Mouse (Mus musculus) forebrain, embryonic 14.5 days (tissue): ENCODE data around the gene Uhrf1. TPM values are rescaled to one million over a fixed set of nuclear protein-coding genes. Genes with fewer than 3 reads are reported as not detected.
A peak's percentile ranks its signal among the peaks of the same experiment; 100 is the strongest.
"Not testable (repeated sequence)": the region's sequence is repeated elsewhere in the genome, so short reads cannot be mapped to it uniquely, and the experiment has no call there.

ENCODE experiments used
- ATAC-seq: fragments of 200-750 bp; cut with Nextera tagmentation; 2 replicates; pipeline ENCODE4 v1.8.0; 2017; ENCODE audit warnings: mild to moderate bottlenecking, moderate library complexity
- DNase-seq: peaks from one replicate; pipeline ENCODE4 v3.0.0-alpha.2; 2015; ENCODE audit warnings: low spot score
- H3K27ac ChIP-seq: fragments of 300-500 bp; sonication (generic); 2 replicates; pipeline ENCODE4 v1.5.1; 2014; ENCODE audit warnings: low read depth, mild to moderate bottlenecking, control low read depth, low read length, moderate library complexity
- H3K27me3 ChIP-seq: fragments of 300-500 bp; sonication (generic); replicated peaks from 2 replicates; pipeline ENCODE4 v1.6.1; 2014; ENCODE audit warnings: low read length, control low read depth, mixed read lengths; ENCODE audit not compliant: control insufficient read depth, insufficient read depth
- H3K36me3 ChIP-seq: fragments of 300-500 bp; sonication (generic); 2 replicates; pipeline ENCODE4 v1.6.1; 2014; ENCODE audit warnings: low read length, control low read depth; ENCODE audit not compliant: control insufficient read depth, insufficient read depth
- H3K4me1 ChIP-seq: fragments of 300-500 bp; sonication (generic); 2 replicates; pipeline ENCODE4 v1.6.1; 2014; ENCODE audit warnings: antibody characterized with exemption, low read length, control low read depth; ENCODE audit not compliant: control insufficient read depth, insufficient read depth
- H3K4me2 ChIP-seq: fragments of 300-500 bp; sonication (generic); 2 replicates; pipeline ENCODE4 v1.6.1; 2014; ENCODE audit warnings: mild to moderate bottlenecking, control low read depth, low read length
- H3K4me3 ChIP-seq: fragments of 300-500 bp; sonication (generic); 2 replicates; pipeline ENCODE4 v1.5.1; 2014; ENCODE audit warnings: low read depth, low read length, control low read depth
- H3K9ac ChIP-seq: fragments of 300-500 bp; sonication (generic); 2 replicates; pipeline ENCODE4 v1.6.1; 2014; ENCODE audit warnings: mild to moderate bottlenecking, low read length, control low read depth, moderate library complexity
- H3K9me3 ChIP-seq: fragments of 300-500 bp; sonication (generic); replicated peaks from 2 replicates; pipeline ENCODE4 v1.6.1; 2016; ENCODE audit warnings: low read length, control low read depth, mixed read lengths; ENCODE audit not compliant: control insufficient read depth
- WGBS: fragments of 180-500 bp; shearing (Covaris S2); extraction: QIAGEN DNeasy Blood & Tissue Kit; methylation state at CpG from one replicate; pipeline ENCODE4 v1.1.7; 2014; 5-methylcytosine and 5-hydroxymethylcytosine counted together
- polyA plus RNA-seq: library from polyadenylated mRNA; unstranded; fragments of >200 nt; fragmentation: Nextera tagmentation; extraction: Ambion mirVana; gene quantifications from 2 replicates; pipeline ENCODE4 v1.2.1, GENCODE M21; 2014

The Uhrf1 gene
- 38.9 and 47.4 TPM in 2 replicates for polyA plus RNA-seq

DNA sequence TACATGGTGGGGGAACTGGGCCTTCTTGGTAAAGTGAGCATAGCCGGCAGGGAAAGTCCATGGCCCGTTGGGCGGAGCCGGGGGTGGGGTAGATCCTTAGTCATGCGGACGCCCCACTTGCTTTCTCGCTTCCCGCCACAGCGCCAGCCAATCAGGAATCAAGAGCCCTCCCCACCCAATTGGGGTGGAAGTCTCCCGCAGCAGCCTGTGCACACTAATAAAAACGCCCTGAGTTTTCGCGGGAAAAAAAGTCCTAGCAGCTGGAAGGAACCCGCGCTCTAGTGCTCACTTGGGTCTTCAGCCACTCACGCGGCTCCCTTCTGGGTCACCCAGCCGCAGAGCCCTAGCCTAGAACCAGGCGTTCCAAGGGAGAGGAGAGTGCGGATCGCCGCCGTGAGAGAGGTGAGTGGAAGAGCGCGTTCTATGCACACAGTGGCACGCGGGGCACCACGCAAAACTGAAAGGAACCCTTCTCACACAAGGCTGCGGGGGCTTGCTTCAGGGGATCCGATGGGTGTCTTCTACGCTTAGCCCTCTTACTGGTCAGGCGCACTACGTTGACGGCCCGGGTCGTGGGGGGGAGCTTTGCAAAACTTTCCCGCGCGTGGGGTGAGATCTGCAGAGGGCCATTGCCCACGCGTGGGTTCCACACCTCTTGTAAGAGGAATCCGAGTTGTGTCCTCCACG is at the start of gene Uhrf1:
TSS of gene Uhrf1 (plus strand) at position 162 of the 687 bp plus-strand sequence.
- H3K4me3 ChIP-seq: peak within 1 kb of the TSS; percentile 76
- H3K36me3 ChIP-seq: peaks cover 16% of the 10 kb centered on the region; the same call in 1 of the 2 replicates
- peak; percentile 76 for ATAC-seq
- peak; percentile 86 for DNase-seq
- under 1% methylated on average over 43 of the region's 43 CpGs for WGBS
- H3K9me3 ChIP-seq: no peaks in the 10 kb centered on the region
- H3K4me2 ChIP-seq: peak within 1 kb of the TSS; percentile 88
- peak within 1 kb of the TSS; percentile 69 for H3K9ac ChIP-seq
- peaks cover 24% of the 10 kb centered on the region for H3K4me1 ChIP-seq
- no peaks in the 10 kb centered on the region for H3K27me3 ChIP-seq
- H3K27ac ChIP-seq: peak within 1 kb of the TSS; percentile 78

DNA sequence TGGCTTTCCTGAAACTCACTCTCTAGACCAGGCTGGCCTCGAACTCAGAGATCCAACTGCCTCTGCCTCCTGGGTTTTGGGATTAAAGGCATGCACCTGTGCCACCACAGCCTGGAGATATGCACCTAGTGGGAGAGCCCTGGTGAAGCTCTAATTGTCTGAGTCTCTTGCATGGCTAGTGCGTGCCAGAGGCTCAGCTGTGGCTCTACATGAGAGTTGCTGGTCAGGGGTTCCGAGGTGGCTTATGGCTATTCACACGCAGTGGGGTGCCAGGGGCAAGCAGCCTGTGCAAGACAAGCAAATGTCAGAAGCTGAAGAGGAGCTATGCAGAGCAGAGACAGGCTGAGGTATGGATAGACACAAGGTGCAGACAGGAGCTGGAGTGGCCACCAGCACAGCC is 48.4 kb upstream of the Uhrf1 start:
- H3K27me3 ChIP-seq: no peaks in the 10 kb centered on the region
- no peaks in the 10 kb centered on the region for H3K9me3 ChIP-seq
- H3K4me2 ChIP-seq: no peak overlapping the region
- H3K27ac ChIP-seq: no peak overlapping the region
- 75% methylated on average over 4 of the region's 4 CpGs for WGBS
- DNase-seq: no peak
- no peak overlapping the region for H3K9ac ChIP-seq
- peaks cover 19% of the 10 kb centered on the region for H3K36me3 ChIP-seq
- no peak overlapping the region for H3K4me3 ChIP-seq
- ATAC-seq: no peak
- peaks cover 11% of the 10 kb centered on the region for H3K4me1 ChIP-seq

DNA sequence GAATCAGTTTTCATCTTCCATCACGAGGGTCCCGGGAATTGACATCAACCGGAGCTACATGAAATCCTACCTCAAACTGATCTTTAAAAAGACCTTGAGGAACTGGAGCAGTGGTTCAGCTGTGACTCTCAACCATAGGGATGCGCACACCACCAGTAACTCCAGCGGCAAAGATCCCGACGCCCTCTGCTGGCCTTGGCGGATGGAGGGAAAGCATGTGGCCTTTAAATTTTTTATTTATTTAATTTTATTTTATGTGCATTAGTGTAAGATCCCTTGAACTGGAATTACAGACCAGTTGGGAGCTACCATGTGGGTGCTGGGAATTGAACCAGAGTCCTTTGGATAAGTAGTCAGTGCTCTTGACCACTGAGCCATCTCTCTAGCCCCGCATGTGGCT is 47.7 kb upstream of the Uhrf1 start:
- Histone ChIP-seq H3K9me3 (no peaks in the 10 kb centered on the region), H3K27me3 (no peaks in the 10 kb centered on the region), H3K9ac (peak overlapping the region; percentile 30), H3K4me1 (peaks cover 11% of the 10 kb centered on the region), H3K27ac (0 out of 2 replicates have a peak overlapping the region, but pooled peaks have one; percentile 22), H3K36me3 (peaks cover 26% of the 10 kb centered on the region), H3K4me2 (peak overlapping the region; percentile 92), H3K4me3 (peak overlapping the region; percentile 59; the same call in 1 of the 2 replicates)
- ATAC-seq (peak; percentile 11; the same call in 1 of the 2 replicates), DNase-seq (peak; percentile 50)
- 18% methylated on average over 9 of the region's 9 CpGs for WGBS

DNA sequence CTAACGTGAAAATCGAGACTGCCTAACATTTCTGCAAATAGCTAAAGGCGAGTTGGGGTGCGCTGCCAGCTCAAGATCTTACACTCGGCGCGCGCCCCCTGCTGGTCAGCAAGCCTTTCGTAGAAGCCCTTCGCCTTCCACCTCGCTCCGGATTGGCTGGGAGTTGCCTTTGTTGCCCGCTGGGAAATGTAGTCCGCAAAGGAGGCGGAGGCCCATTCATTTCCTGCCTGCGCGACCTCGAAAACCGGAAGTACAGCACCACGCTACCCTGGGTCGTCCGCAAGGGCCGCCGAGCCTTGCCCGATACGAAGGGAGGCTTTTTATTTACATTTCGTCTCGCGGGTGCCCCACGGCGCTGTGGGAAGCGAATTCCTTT is 47.3 kb upstream of the Uhrf1 start:
- peaks cover 8% of the 10 kb centered on the region for H3K4me1 ChIP-seq
- ATAC-seq: peak; percentile 94

DNA sequence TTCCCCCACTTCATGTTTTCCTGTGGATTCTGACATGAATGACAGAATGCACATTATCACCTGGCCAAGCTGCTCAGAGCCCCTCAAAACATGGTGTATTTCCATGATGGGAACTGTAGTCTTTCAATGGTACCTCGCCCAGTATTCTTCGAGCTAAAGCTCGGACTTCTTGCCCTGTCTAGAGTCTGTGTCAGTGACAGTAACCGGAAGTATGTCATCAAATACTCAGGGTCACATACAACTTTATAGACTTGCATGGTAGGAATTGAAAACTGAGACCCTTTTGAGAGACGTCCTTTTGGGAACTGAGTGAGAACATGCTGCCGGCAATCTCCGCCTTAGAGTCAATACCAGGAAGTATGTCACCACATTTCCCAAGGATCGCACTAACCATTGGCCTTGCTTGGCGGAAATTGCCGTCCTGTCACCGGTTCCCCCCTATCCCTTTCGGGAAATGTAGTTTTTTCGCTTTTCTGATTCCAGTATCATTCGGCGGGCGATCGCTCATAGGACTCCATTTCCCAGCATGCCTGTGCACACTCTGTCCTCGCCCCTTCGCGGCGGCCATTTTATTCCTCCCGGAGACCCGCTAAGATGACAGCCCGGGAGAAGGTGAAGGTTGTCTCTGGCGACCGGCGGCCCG is 46.8 kb upstream of the Uhrf1 start, which contains the start of gene Fem1a:
TSS of gene Fem1a (plus strand) at position 572 of the 643 bp plus-strand sequence.
- ATAC-seq (peak; percentile 92), DNase-seq (peak; percentile 100)
- Histone ChIP-seq H3K27ac (peak within 1 kb of the TSS; percentile 85), H3K4me1 (peaks cover 5% of the 10 kb centered on the region), H3K27me3 (no peaks in the 10 kb centered on the region), H3K9me3 (no peaks in the 10 kb centered on the region), H3K4me3 (peak within 1 kb of the TSS; percentile 59), H3K36me3 (peaks cover 35% of the 10 kb centered on the region), H3K4me2 (peak within 1 kb of the TSS; percentile 92), H3K9ac (peak within 1 kb of the TSS; percentile 67)
- WGBS: under 1% methylated on average over 28 of the region's 28 CpGs

More for the DNA sequence above, 47.3 kb upstream of the Uhrf1 start:
- Histone ChIP-seq H3K36me3 (peaks cover 30% of the 10 kb centered on the region), H3K9ac (peak overlapping the region; percentile 54), H3K9me3 (no peaks in the 10 kb centered on the region), H3K27me3 (no peaks in the 10 kb centered on the region), H3K4me3 (peak overlapping the region; percentile 59), H3K4me2 (peak overlapping the region; percentile 92), H3K27ac (peak overlapping the region; percentile 85)
- WGBS: under 1% methylated on average over 32 of the region's 32 CpGs
- DNase-seq: peak; percentile 100

DNA sequence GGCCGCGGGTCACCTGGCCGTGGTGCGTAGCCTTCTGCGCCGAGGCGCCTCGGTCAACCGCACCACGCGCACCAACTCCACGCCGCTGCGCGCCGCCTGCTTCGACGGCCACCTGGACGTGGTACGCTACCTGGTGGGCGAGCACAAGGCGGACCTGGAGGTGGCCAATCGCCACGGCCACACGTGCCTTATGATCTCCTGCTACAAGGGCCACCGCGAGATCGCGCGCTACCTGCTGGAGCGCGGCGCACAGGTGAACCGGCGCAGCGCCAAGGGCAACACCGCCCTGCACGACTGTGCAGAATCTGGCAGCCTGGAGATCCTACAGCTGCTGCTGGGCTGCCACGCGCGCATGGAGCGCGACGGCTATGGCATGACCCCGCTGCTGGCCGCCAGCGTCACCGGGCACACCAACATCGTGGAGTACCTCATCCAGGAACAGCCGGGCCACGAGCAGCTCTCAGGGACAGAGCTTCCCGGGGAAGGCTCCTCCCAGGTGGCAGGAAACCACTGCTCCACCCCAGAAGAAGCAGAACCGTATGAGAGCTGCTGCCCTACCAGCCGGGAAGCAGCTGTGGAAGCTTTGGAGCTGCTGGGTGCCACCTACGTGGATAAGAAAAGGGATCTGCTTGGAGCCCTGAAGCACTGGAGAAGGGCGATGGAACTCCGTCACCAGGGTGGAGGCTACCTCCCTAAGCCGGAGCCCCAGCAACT is 45.8 kb upstream of the Uhrf1 start:
- Histone ChIP-seq H3K27ac (no peak overlapping the region), H3K36me3 (peaks cover 45% of the 10 kb centered on the region), H3K27me3 (no peaks in the 10 kb centered on the region), H3K9ac (peak overlapping the region; percentile 67), H3K4me1 (peaks cover 4% of the 10 kb centered on the region), H3K9me3 (no peaks in the 10 kb centered on the region), H3K4me2 (peak overlapping the region; percentile 92), H3K4me3 (peak overlapping the region; percentile 59)
- no peak for DNase-seq
- ATAC-seq: no peak
- WGBS: 15% methylated on average over 48 of the region's 58 CpGs

DNA sequence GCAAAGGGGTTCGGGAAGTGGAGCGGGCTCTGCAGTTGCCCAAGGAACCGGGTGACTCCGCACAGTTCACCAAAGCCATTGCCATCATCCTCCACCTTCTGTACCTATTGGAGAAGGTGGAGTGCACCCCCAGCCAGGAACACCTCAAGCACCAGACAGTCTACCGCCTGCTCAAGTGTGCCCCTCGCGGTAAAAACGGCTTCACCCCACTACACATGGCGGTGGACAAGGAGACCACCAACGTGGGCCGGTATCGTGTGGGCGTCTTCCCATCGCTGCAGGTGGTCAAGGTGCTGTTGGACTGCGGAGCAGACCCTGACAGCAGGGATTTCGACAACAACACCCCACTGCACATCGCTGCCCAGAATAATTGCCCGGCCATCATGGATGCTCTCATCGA is 44.9 kb upstream of the Uhrf1 start:
- H3K4me1 ChIP-seq, H3K4me3 ChIP-seq, DNase-seq, H3K27ac ChIP-seq, H3K27me3 ChIP-seq, H3K9me3 ChIP-seq, H3K4me2 ChIP-seq, ATAC-seq, H3K9ac ChIP-seq: not testable (repeated sequence)
- WGBS: 96% methylated on average over 19 of the region's 19 CpGs
- peaks cover 54% of the 10 kb centered on the region for H3K36me3 ChIP-seq

DNA sequence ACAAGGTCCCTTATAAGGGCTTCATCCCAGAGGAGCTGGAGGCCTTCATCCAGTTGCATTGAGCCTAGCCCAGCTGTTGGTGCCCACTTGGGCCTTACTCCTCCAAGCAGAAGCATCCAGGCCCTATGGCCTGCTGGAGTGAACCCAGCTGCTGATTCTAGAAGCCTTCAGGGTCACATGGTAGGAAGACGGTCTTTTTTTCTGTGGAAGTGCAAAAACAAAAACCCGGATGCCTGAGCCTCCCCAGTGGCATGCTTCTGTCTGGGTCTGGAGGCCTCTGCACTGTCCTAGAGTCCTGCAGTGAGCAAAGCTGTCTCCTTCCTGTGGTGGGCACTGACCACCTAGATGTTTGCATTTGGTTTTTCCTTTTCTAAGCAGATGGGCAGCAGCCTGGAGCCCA is 44.3 kb upstream of the Uhrf1 start:
- peaks cover 55% of the 10 kb centered on the region for H3K36me3 ChIP-seq
- WGBS: 79% methylated on average over 2 of the region's 2 CpGs
- H3K9me3 ChIP-seq, H3K9ac ChIP-seq, H3K4me3 ChIP-seq, H3K4me1 ChIP-seq, H3K4me2 ChIP-seq, ATAC-seq, H3K27me3 ChIP-seq, H3K27ac ChIP-seq, DNase-seq: not testable (repeated sequence)
